Mouse (Mus musculus): ENCODE measurements around the gene Pde4a.

DNA sequence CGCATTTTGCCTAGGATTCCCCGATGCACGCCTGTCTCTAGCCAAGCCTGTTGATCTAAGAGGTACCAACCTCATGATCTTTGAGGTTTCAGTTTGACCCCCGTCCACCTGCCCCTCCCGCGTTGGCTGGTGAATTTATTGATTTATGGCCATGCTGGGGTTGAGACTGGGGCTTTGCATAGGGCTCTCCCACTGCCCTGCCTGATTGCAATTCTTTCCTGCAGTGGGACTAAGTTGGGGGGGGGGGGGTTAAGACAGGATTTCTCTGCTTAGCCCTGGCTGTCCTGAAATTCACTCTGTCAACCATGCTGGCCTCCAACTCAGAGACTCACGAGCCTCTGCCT, 59.9 kb downstream of the Pde4a start:
- TF ChIP-seq TAL1 (IDR thresholded peaks at IDR 0.05; ENCODE audit: low read length) = no peak
- no peak for TF ChIP-seq GATA1 (IDR thresholded peaks at IDR 0.05; ENCODE audit: low read length)
